16 mouse cellular contexts compared by ENCODE assay signal in the genomic region with DNA sequence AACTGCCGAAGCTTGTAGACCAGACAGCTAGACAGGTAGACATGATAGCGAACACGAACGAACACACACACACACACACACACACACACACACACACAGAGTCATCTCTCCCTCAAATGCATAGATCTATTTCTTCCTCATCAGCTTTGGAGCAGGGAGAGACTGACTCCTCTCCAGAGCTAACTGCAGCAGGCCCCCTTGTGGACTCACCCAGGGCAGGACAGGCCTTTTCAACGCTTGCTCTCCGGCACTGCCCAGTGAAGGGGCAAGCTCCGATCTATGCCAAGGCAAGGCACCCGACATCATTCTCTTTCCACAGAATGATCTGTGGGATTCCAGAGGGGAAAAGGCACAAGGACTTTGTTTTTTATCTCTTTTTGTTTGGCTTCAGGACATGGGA. TPM values are rescaled to one million over a fixed set of nuclear protein-coding genes. Genes with fewer than 3 reads are reported as not detected.
A peak's percentile ranks its signal among the peaks of the same experiment; 100 is the strongest.
DNase-seq lines count a peak whose midpoint lies in the region; ATAC-seq and TF ChIP-seq lines count a peak whose summit lies in the region.
"Had no signal": no experiment of that assay in that cellular context is flagged by ENCODE, and none has a peak within 500 bp of the region (broad histone marks: within the 10 kb centered on the region; RNA-seq: fewer than 3 reads in every experiment).

No protein-coding gene starts in this region.

- no peak for ATAC-seq in heart, embryonic 11.5 days (replicated peaks; ENCODE audit: insufficient number of reproducible peaks, low FRiP score, low TSS enrichment)
- ATAC-seq in midbrain, postnatal 0 days (ENCODE audit: low FRiP score): no peak

- WGBS in heart, embryonic 11.5 days (ENCODE audit: insufficient replicate concordance): 80% methylated on average over 8 of the region's 8 CpGs
- WGBS in midbrain, postnatal 0 days: 79% methylated on average over 8 of the region's 8 CpGs
- 89% methylated on average over 8 of the region's 8 CpGs for WGBS in midbrain, embryonic 10.5 days

- no peaks in the 10 kb centered on the region for H3K27me3 ChIP-seq in heart, embryonic 11.5 days (ENCODE audit: control insufficient read depth, insufficient read depth, low read length)
- H3K27me3 ChIP-seq in midbrain, postnatal 0 days (ENCODE audit: insufficient read depth, low read length): no peaks in the 10 kb centered on the region
- no peaks in the 10 kb centered on the region for H3K27me3 ChIP-seq in midbrain, embryonic 10.5 days (ENCODE audit: low read depth, poor library complexity, severe bottlenecking)
- H3K27me3 ChIP-seq: CH12.LX; kidney, embryonic 15.5 days; limb, embryonic 13.5 days had no signal

- TF ChIP-seq POLR2A in embryonic fibroblast, embryonic 13.5 days (IDR thresholded peaks at IDR 0.05; ENCODE audit: low read depth, low read length): no peak

- H3K4me2 ChIP-seq in heart, embryonic 11.5 days: no peak overlapping the region
- no peak overlapping the region for H3K4me2 ChIP-seq in midbrain, postnatal 0 days (ENCODE audit: low read depth, low read length, poor library complexity, severe bottlenecking)
- H3K4me2 ChIP-seq: heart, embryonic 13.5 days; hindbrain, embryonic 14.5 days; kidney, embryonic 15.5 days; limb, embryonic 13.5 days had no signal

- no peak overlapping the region for H3K27ac ChIP-seq in heart, embryonic 11.5 days (ENCODE audit: low read depth, low read length)
- H3K27ac ChIP-seq in midbrain, postnatal 0 days (ENCODE audit: low read depth, low read length): no peak overlapping the region
- H3K27ac ChIP-seq in midbrain, embryonic 10.5 days (replicated peaks): no peak overlapping the region
- H3K27ac ChIP-seq in embryonic fibroblast, embryonic 13.5 days (ENCODE audit: insufficient read depth, low read length): no peak overlapping the region
- H3K27ac ChIP-seq: heart, embryonic 13.5 days; hindbrain, embryonic 14.5 days; kidney, embryonic 15.5 days; limb, embryonic 13.5 days had no signal

- intact Hi-C loops in left cerebral cortex, postnatal 25 days (cut with DNase I): no loop called here

- H3K9ac ChIP-seq in heart, embryonic 11.5 days (ENCODE audit: low read depth, low read length): no peak overlapping the region
- H3K9ac ChIP-seq in midbrain, postnatal 0 days (replicated peaks; ENCODE audit: low read length, poor library complexity, severe bottlenecking): no peak overlapping the region
- H3K9ac ChIP-seq: heart, embryonic 13.5 days; hindbrain, embryonic 14.5 days; kidney, embryonic 15.5 days; limb, embryonic 13.5 days had no signal

- no peaks in the 10 kb centered on the region for H3K9me3 ChIP-seq in heart, embryonic 11.5 days (replicated peaks; ENCODE audit: control insufficient read depth, low read length)
- no peaks in the 10 kb centered on the region for H3K9me3 ChIP-seq in midbrain, postnatal 0 days (ENCODE audit: low read length)
- no peaks in the 10 kb centered on the region for H3K9me3 ChIP-seq in midbrain, embryonic 10.5 days (replicated peaks)
- H3K9me3 ChIP-seq: embryonic facial prominence, embryonic 10.5 days; heart, embryonic 13.5 days; kidney, embryonic 15.5 days; limb, embryonic 13.5 days had no signal

- no peaks in the 10 kb centered on the region for H3K36me3 ChIP-seq in heart, embryonic 11.5 days (ENCODE audit: control insufficient read depth, insufficient read depth, low read length)
- H3K36me3 ChIP-seq in midbrain, postnatal 0 days (ENCODE audit: insufficient read depth, low read length): no peaks in the 10 kb centered on the region
- no peaks in the 10 kb centered on the region for H3K36me3 ChIP-seq in midbrain, embryonic 10.5 days
- H3K36me3 ChIP-seq: embryonic facial prominence, embryonic 10.5 days; heart, embryonic 13.5 days; kidney, embryonic 15.5 days; limb, embryonic 13.5 days had no signal

- peaks cover 7% of the 10 kb centered on the region; the same call in 1 of the 2 replicates for H3K4me1 ChIP-seq in heart, embryonic 11.5 days (ENCODE audit: control insufficient read depth, insufficient read depth, low read length)
- H3K4me1 ChIP-seq in midbrain, postnatal 0 days (ENCODE audit: insufficient read depth, low read length): no peaks in the 10 kb centered on the region
- H3K4me1 ChIP-seq in midbrain, embryonic 10.5 days: peaks cover 36% of the 10 kb centered on the region
- peaks cover 3% of the 10 kb centered on the region; the same call in 1 of the 2 replicates for H3K4me1 ChIP-seq in embryonic fibroblast, embryonic 13.5 days (ENCODE audit: control insufficient read depth, insufficient read depth, low read length)

- DNase-seq in heart, postnatal 4 days: peak; percentile 55
- no peak for DNase-seq in midbrain, postnatal 0 days (ENCODE audit: low spot score)
- no peak for DNase-seq in midbrain, embryonic 10.5 days (ENCODE audit: low spot score)
- DNase-seq in testis, postnatal 10 days (ENCODE audit: low spot score): peak; percentile 67
- no peak for DNase-seq in left cerebral cortex, postnatal 25 days (ENCODE audit: low spot score in 2 of 2)
- DNase-seq: cerebellum, adult 18-20 months; layer of hippocampus, postnatal 36 days; thymus, postnatal 36 days had no signal

- TF ChIP-seq CTCF in midbrain, postnatal 0 days (IDR thresholded peaks at IDR 0.05): peak; percentile 61
- peak; percentile 8; the same call in 1 of the 2 replicates for TF ChIP-seq CTCF in embryonic fibroblast, embryonic 13.5 days (IDR thresholded peaks at IDR 0.05; ENCODE audit: borderline replicate concordance, insufficient read depth, low read length)

- H3K4me3 ChIP-seq in heart, embryonic 11.5 days (ENCODE audit: low read depth, low read length): no peak overlapping the region
- H3K4me3 ChIP-seq in midbrain, postnatal 0 days (ENCODE audit: low read depth, low read length): no peak overlapping the region
- no peak overlapping the region for H3K4me3 ChIP-seq in midbrain, embryonic 10.5 days
- no peak overlapping the region for H3K4me3 ChIP-seq in embryonic fibroblast, embryonic 13.5 days (ENCODE audit: insufficient read depth, low read length)
- H3K4me3 ChIP-seq: embryonic facial prominence, embryonic 10.5 days; heart, embryonic 13.5 days; kidney, embryonic 15.5 days; limb, embryonic 13.5 days had no signal

RNA-seq across cellular contexts. Expression of gene 3110082I17Rik, which starts 15.1 kb away (rescaled TPM):
- total RNA-seq in heart, postnatal 4 days (2021): 10 to 100 TPM; 10.8 to 10.9 TPM
- 19.3 and 21.9 TPM in 2 replicates for polyA plus RNA-seq in heart, embryonic 11.5 days (2014; fragmentation: Nextera tagmentation; extraction: Ambion mirVana)
- 4.3 and 7.9 TPM in 2 replicates for total RNA-seq in midbrain, postnatal 0 days (2014; rRNA removed)
- polyA plus RNA-seq in midbrain, postnatal 0 days (2015; fragmentation: Nextera tagmentation; extraction: Ambion mirVana): 14.9 and 15.1 TPM in 2 replicates
- polyA plus RNA-seq in midbrain, embryonic 10.5 days (2016; fragmentation: Nextera tagmentation; extraction: Ambion mirVana): 56.6 and 64.7 TPM in 2 replicates
- polyA plus RNA-seq in embryonic fibroblast, embryonic 13.5 days (2011; ENCODE audit: insufficient read length, low read depth, missing spikeins): 13.9 and 15.3 TPM in 2 replicates
- total RNA-seq in left cerebral cortex, postnatal 25 days (2021): 10 to 100 TPM; 13.9 to 15.6 TPM

RNA-seq across cellular contexts. Expression of gene Gper1, which starts 22.3 kb away (rescaled TPM):
- 1 to 10 TPM; 1.8 to 2.3 TPM for total RNA-seq in heart, postnatal 4 days (2021)
- polyA plus RNA-seq in heart, embryonic 11.5 days (2014; fragmentation: Nextera tagmentation; extraction: Ambion mirVana): 0.57 and 0.72 TPM in 2 replicates
- 5.8 and 8.9 TPM in 2 replicates for total RNA-seq in midbrain, postnatal 0 days (2014; rRNA removed)
- polyA plus RNA-seq in midbrain, postnatal 0 days (2015; fragmentation: Nextera tagmentation; extraction: Ambion mirVana): 5.8 and 7.1 TPM in 2 replicates
- polyA plus RNA-seq in midbrain, embryonic 10.5 days (2016; fragmentation: Nextera tagmentation; extraction: Ambion mirVana): 0.77 and 2.5 TPM in 2 replicates
- polyA plus RNA-seq in embryonic fibroblast, embryonic 13.5 days (2011; ENCODE audit: insufficient read length, low read depth, missing spikeins): 2.2 and 7.1 TPM in 2 replicates
- total RNA-seq in left cerebral cortex, postnatal 25 days (2021): 1 to 10 TPM; 3.0 to 3.3 TPM

RNA-seq across cellular contexts. Expression of gene Zfand2a, which starts 39.1 kb away (rescaled TPM):
- total RNA-seq in heart, postnatal 4 days (2021): 10 to 100 TPM; 20.6 to 21.5 TPM
- polyA plus RNA-seq in heart, embryonic 11.5 days (2014; fragmentation: Nextera tagmentation; extraction: Ambion mirVana): 6.3 and 7.2 TPM in 2 replicates
- 56.5 and 60.6 TPM in 2 replicates for total RNA-seq in midbrain, postnatal 0 days (2014; rRNA removed)
- 30.4 and 35.0 TPM in 2 replicates for polyA plus RNA-seq in midbrain, postnatal 0 days (2015; fragmentation: Nextera tagmentation; extraction: Ambion mirVana)
- 9.1 and 12.2 TPM in 2 replicates for polyA plus RNA-seq in midbrain, embryonic 10.5 days (2016; fragmentation: Nextera tagmentation; extraction: Ambion mirVana)
- 25.4 and 35.2 TPM in 2 replicates for polyA plus RNA-seq in embryonic fibroblast, embryonic 13.5 days (2011; ENCODE audit: insufficient read length, low read depth, missing spikeins)
- 10 to 100 TPM; 64.9 to 72.2 TPM for total RNA-seq in left cerebral cortex, postnatal 25 days (2021)

RNA-seq across cellular contexts. Expression of gene C130050O18Rik, which starts 40.2 kb away (rescaled TPM):
- under 1 TPM; 0.47 to 0.74 TPM for total RNA-seq in heart, postnatal 4 days (2021)
- 0.17 and 0.21 TPM in 2 replicates for polyA plus RNA-seq in heart, embryonic 11.5 days (2014; fragmentation: Nextera tagmentation; extraction: Ambion mirVana)
- total RNA-seq in midbrain, postnatal 0 days (2014; rRNA removed): 0.19 TPM in 1 of 2 replicates, not detected in the other
- polyA plus RNA-seq in midbrain, postnatal 0 days (2015; fragmentation: Nextera tagmentation; extraction: Ambion mirVana): 0.17 TPM in 1 of 2 replicates, not detected in the other
- 0.32 and 0.39 TPM in 2 replicates for polyA plus RNA-seq in midbrain, embryonic 10.5 days (2016; fragmentation: Nextera tagmentation; extraction: Ambion mirVana)
- polyA plus RNA-seq in embryonic fibroblast, embryonic 13.5 days (2011; ENCODE audit: insufficient read length, low read depth, missing spikeins): 0.33 TPM in 1 of 2 replicates, not detected in the other
- total RNA-seq in left cerebral cortex, postnatal 25 days (2021): under 1 TPM; 0.30 to 0.34 TPM
- total RNA-seq: CH12.LX had no signal

Comparison
In these comparisons a context has a peak if more than half of its experiments do, and no peak if none do; other contexts are left out.
1. DNase-seq: peak in heart, postnatal 4 days (single experiment) and testis, postnatal 10 days (single experiment); none in midbrain, postnatal 0 days (single experiment), midbrain, embryonic 10.5 days (single experiment) and left cerebral cortex, postnatal 25 days (0 of 2).